Mouse (Mus musculus): Measurements from ENCODE around the gene Ambra1. TPM values are rescaled to one million over a fixed set of nuclear protein-coding genes. Genes with fewer than 3 reads are reported as not detected.

The Ambra1 gene
- polyA plus RNA-seq, 1 experiment from 2014 or later = 22.3 TPM

GRCm38 (mm10) chr2:91966367-91966766 lies 236.4 kb downstream of the Ambra1 start:
- Histone ChIP-seq H3K9ac (replicated peaks) (no peak overlapping the region), H3K4me2 (no peak overlapping the region), H3K27ac (no peak overlapping the region), H3K36me3 (no peaks in the 10 kb centered on the region), H3K9me3 (no peaks in the 10 kb centered on the region), H3K4me3 (replicated peaks) (no peak overlapping the region), H3K4me1 (replicated peaks) (peaks cover 38% of the 10 kb centered on the region), H3K27me3 (peaks cover 10% of the 10 kb centered on the region)
- no peak for ATAC-seq (ENCODE audit: insufficient number of reproducible peaks, insufficient read depth, low FRiP score, low TSS enrichment, low read depth)
- WGBS = 83% methylated on average over 5 of the region's 5 CpGs

GRCm38 (mm10) chr2:91967962-91968361 lies 238.0 kb downstream of the Ambra1 start:
- H3K27me3 ChIP-seq = peaks cover 19% of the 10 kb centered on the region
- H3K4me2 ChIP-seq = no peak overlapping the region
- H3K9me3 ChIP-seq = no peaks in the 10 kb centered on the region
- WGBS = 50% methylated on average over 11 of the region's 11 CpGs
- H3K27ac ChIP-seq = peak overlapping the region; percentile 74
- H3K36me3 ChIP-seq = no peaks in the 10 kb centered on the region
- H3K4me3 ChIP-seq (replicated peaks) = no peak overlapping the region
- H3K9ac ChIP-seq (replicated peaks) = no peak overlapping the region
- H3K4me1 ChIP-seq (replicated peaks) = peaks cover 29% of the 10 kb centered on the region
- no peak for ATAC-seq (ENCODE audit: insufficient number of reproducible peaks, insufficient read depth, low FRiP score, low TSS enrichment, low read depth)

Small RNA genes within 50 kb of the gene (microRNA-seq; reads per million reads assigned to microRNA genes)
- gene Mir6999 = not detected

Other genes starting within 250 kb of the Ambra1 start
- gene Ckap5, start 203.4 kb upstream of the Ambra1 start, polyA plus RNA-seq (2016; fragmentation: Nextera tagmentation; extraction: Ambion mirVana) = 124 and 131 TPM in 2 replicates
- gene F2, start 93.7 kb upstream of the Ambra1 start, polyA plus RNA-seq (2016; fragmentation: Nextera tagmentation; extraction: Ambion mirVana) = 0.40 and 0.42 TPM in 2 replicates
- gene Zfp408, start 80.3 kb upstream of the Ambra1 start, polyA plus RNA-seq (2016; fragmentation: Nextera tagmentation; extraction: Ambion mirVana) = 12.6 and 12.8 TPM in 2 replicates
- gene Arhgap1, start 80.3 kb upstream of the Ambra1 start, polyA plus RNA-seq (2016; fragmentation: Nextera tagmentation; extraction: Ambion mirVana) = 76.3 and 76.9 TPM in 2 replicates
- gene Atg13, start 19.6 kb upstream of the Ambra1 start, polyA plus RNA-seq (2016; fragmentation: Nextera tagmentation; extraction: Ambion mirVana) = 28.1 and 28.7 TPM in 2 replicates
- gene Harbi1, start 19.3 kb upstream of the Ambra1 start, polyA plus RNA-seq (2016; fragmentation: Nextera tagmentation; extraction: Ambion mirVana) = 24.0 and 25.2 TPM in 2 replicates
- gene Chrm4, start 197.1 kb downstream of the Ambra1 start, polyA plus RNA-seq (2016; fragmentation: Nextera tagmentation; extraction: Ambion mirVana) = 0.33 and 0.65 TPM in 2 replicates
- 2,281 and 2,291 TPM in 2 replicates for gene Mdk, start 202.2 kb downstream of the Ambra1 start, polyA plus RNA-seq (2016; fragmentation: Nextera tagmentation; extraction: Ambion mirVana)
- gene Gm9821, start 215.6 kb downstream of the Ambra1 start, polyA plus RNA-seq (2016; fragmentation: Nextera tagmentation; extraction: Ambion mirVana) = 0.28 and 0.59 TPM in 2 replicates
- 33.7 and 39.9 TPM in 2 replicates for gene Dgkz, start 245.7 kb downstream of the Ambra1 start, polyA plus RNA-seq (2016; fragmentation: Nextera tagmentation; extraction: Ambion mirVana)